Mouse (Mus musculus): ENCODE measurements at regions not wholly inside any gene's neighbourhood (a gene's known extent, or its start where the extent isn't known, plus 50 kb on each side); places are given as distances from the start of the nearest gene placed in this dataset.

GRCm38 (mm10) chr2:128270377-128271129 lies 144.7 kb downstream of the Bcl2l11 start:
- H3K9me3 ChIP-seq (replicated peaks; ENCODE audit: control insufficient read depth, low read length): no peaks in the 10 kb centered on the region
- no peak overlapping the region for H3K4me3 ChIP-seq (ENCODE audit: low read depth, low read length)
- H3K9ac ChIP-seq (replicated peaks; ENCODE audit: low read depth, low read length): no peak overlapping the region
- TF ChIP-seq CTCF (IDR thresholded peaks at IDR 0.05; ENCODE audit: low read depth): no peak
- TF ChIP-seq EP300 (IDR thresholded peaks at IDR 0.05; ENCODE audit: low read depth): no peak
- H3K27ac ChIP-seq (ENCODE audit: low read depth): no peak overlapping the region
- no peaks in the 10 kb centered on the region for H3K27me3 ChIP-seq (ENCODE audit: control insufficient read depth, insufficient read depth, low read length)
- no peaks in the 10 kb centered on the region for H3K36me3 ChIP-seq (replicated peaks; ENCODE audit: control insufficient read depth, insufficient read depth, low read length)
- H3K4me2 ChIP-seq (ENCODE audit: low read depth, low read length): no peak overlapping the region
- H3K4me1 ChIP-seq (ENCODE audit: control insufficient read depth, insufficient read depth): no peaks in the 10 kb centered on the region
- DNase-seq (ENCODE audit: low spot score) (no peak), ATAC-seq (ENCODE audit: insufficient read depth, low read depth) (no peak)
- WGBS: 62% methylated on average over 9 of the region's 9 CpGs

DNA sequence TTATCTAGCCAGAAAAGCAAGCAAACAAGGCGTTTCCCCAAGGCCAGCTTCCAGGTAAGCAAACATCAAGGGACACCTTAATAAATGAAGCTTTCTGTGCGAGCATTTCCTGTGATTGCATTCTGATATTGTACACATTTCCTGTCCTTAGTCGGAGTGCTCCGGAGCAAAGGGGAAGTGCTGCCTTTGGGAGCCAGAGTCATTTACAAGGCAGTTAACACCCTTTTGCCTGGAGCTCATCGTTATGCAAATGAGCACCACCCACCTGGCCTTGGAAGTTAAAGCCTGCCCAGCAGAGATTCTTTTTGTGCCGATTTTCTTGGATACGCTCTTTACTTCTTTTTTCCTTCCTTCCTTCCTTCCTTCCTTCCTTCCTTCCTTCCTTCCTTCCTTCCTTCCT lies 147.0 kb downstream of the Bcl2l11 start:
- Histone ChIP-seq H3K9me3 (replicated peaks; ENCODE audit: control insufficient read depth, low read length) (no peaks in the 10 kb centered on the region), H3K4me1 (ENCODE audit: control insufficient read depth, insufficient read depth) (peaks cover 9% of the 10 kb centered on the region; the same call in 1 of the 2 replicates), H3K9ac (replicated peaks; ENCODE audit: low read depth, low read length) (no peak overlapping the region), H3K27me3 (ENCODE audit: control insufficient read depth, insufficient read depth, low read length) (no peaks in the 10 kb centered on the region), H3K36me3 (replicated peaks; ENCODE audit: control insufficient read depth, insufficient read depth, low read length) (no peaks in the 10 kb centered on the region), H3K4me3 (ENCODE audit: low read depth, low read length) (no peak overlapping the region), H3K27ac (ENCODE audit: low read depth) (no peak overlapping the region), H3K4me2 (ENCODE audit: low read depth, low read length) (no peak overlapping the region)
- WGBS: 32% methylated on average over 7 of the region's 7 CpGs
- TF ChIP-seq CTCF (IDR thresholded peaks at IDR 0.05; ENCODE audit: low read depth): no peak
- no peak for TF ChIP-seq EP300 (IDR thresholded peaks at IDR 0.05; ENCODE audit: low read depth)
- DNase-seq (ENCODE audit: low spot score) (no peak), ATAC-seq (ENCODE audit: insufficient read depth, low read depth) (no peak)

DNA sequence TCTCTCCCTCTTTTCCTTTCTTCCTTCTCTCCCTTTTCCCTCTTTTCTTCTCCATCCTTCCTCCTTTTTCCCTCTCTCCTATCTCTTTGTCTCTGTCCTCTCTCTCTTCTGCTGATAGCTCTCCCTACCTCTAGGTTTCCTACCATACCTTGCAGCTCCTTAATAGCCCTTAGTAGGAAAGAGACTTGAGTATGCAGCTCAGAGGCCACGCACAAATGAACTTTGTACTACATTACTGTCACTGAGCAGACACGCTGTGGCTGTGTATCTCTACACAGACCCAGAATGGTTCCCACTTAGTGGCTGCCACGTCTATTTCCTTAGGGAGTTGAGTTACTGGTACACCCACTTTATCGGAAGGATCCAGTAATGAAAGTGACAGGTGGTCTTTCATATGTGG lies 147.5 kb downstream of the Bcl2l11 start:
- 75% methylated on average over 4 of the region's 4 CpGs for WGBS
- H3K4me1 ChIP-seq (ENCODE audit: control insufficient read depth, insufficient read depth): peaks cover 14% of the 10 kb centered on the region
- no peaks in the 10 kb centered on the region for H3K27me3 ChIP-seq (ENCODE audit: control insufficient read depth, insufficient read depth, low read length)
- H3K4me3 ChIP-seq (ENCODE audit: low read depth, low read length): no peak overlapping the region
- no peaks in the 10 kb centered on the region for H3K9me3 ChIP-seq (replicated peaks; ENCODE audit: control insufficient read depth, low read length)
- H3K36me3 ChIP-seq (replicated peaks; ENCODE audit: control insufficient read depth, insufficient read depth, low read length): no peaks in the 10 kb centered on the region
- no peak overlapping the region for H3K4me2 ChIP-seq (ENCODE audit: low read depth, low read length)
- TF ChIP-seq EP300 (IDR thresholded peaks at IDR 0.05; ENCODE audit: low read depth) (no peak), CTCF (IDR thresholded peaks at IDR 0.05; ENCODE audit: low read depth) (no peak)
- no peak overlapping the region for H3K9ac ChIP-seq (replicated peaks; ENCODE audit: low read depth, low read length)
- no peak overlapping the region for H3K27ac ChIP-seq (ENCODE audit: low read depth)
- ATAC-seq (ENCODE audit: insufficient read depth, low read depth) (no peak), DNase-seq (ENCODE audit: low spot score) (no peak)

DNA sequence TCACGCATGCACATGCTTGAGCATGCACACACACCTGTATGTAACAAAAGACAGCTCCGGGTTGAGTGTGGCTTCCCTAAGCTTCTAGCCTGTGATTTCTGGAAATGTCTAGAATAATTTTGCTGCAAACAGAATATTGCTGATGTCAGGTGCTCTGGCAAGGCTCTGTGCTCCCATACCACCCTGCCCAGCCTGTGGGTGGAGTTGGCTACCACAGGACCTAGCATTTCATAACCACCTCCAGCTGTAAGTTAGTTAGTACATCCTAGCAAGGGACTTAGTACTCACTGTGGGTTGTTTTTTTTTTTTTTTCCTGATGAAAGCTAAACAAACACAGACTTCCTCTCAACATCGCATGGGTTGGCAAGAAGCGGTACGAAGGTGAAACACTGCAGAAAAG lies 150.5 kb downstream of the Bcl2l11 start:
- ATAC-seq (ENCODE audit: insufficient read depth, low read depth): no peak
- no peak for TF ChIP-seq EP300 (IDR thresholded peaks at IDR 0.05; ENCODE audit: low read depth)
- no peak for TF ChIP-seq CTCF (IDR thresholded peaks at IDR 0.05; ENCODE audit: low read depth)
- 75% methylated on average over 5 of the region's 5 CpGs for WGBS

GRCm38 (mm10) chr2:128277387-128278123 lies 151.7 kb downstream of the Bcl2l11 start:
- peak; percentile 33 for DNase-seq (ENCODE audit: low spot score)
- Histone ChIP-seq H3K4me2 (ENCODE audit: low read depth, low read length) (no peak overlapping the region), H3K36me3 (replicated peaks; ENCODE audit: control insufficient read depth, insufficient read depth, low read length) (no peaks in the 10 kb centered on the region), H3K27ac (ENCODE audit: low read depth) (no peak overlapping the region), H3K27me3 (ENCODE audit: control insufficient read depth, insufficient read depth, low read length) (no peaks in the 10 kb centered on the region), H3K9me3 (replicated peaks; ENCODE audit: control insufficient read depth, low read length) (no peaks in the 10 kb centered on the region), H3K4me3 (ENCODE audit: low read depth, low read length) (no peak overlapping the region), H3K4me1 (ENCODE audit: control insufficient read depth, insufficient read depth) (peaks cover 31% of the 10 kb centered on the region), H3K9ac (replicated peaks; ENCODE audit: low read depth, low read length) (no peak overlapping the region)
- no peak for ATAC-seq (ENCODE audit: insufficient read depth, low read depth)
- 71% methylated on average over 4 of the region's 4 CpGs for WGBS
- no peak for TF ChIP-seq CTCF (IDR thresholded peaks at IDR 0.05; ENCODE audit: low read depth)
- no peak for TF ChIP-seq EP300 (IDR thresholded peaks at IDR 0.05; ENCODE audit: low read depth)

More for the DNA sequence above, 150.5 kb downstream of the Bcl2l11 start:
- Histone ChIP-seq H3K4me2 (ENCODE audit: low read depth, low read length) (no peak overlapping the region), H3K27me3 (ENCODE audit: control insufficient read depth, insufficient read depth, low read length) (no peaks in the 10 kb centered on the region), H3K9me3 (replicated peaks; ENCODE audit: control insufficient read depth, low read length) (no peaks in the 10 kb centered on the region), H3K4me1 (ENCODE audit: control insufficient read depth, insufficient read depth) (peaks cover 27% of the 10 kb centered on the region), H3K9ac (replicated peaks; ENCODE audit: low read depth, low read length) (no peak overlapping the region), H3K27ac (ENCODE audit: low read depth) (no peak overlapping the region), H3K4me3 (ENCODE audit: low read depth, low read length) (no peak overlapping the region), H3K36me3 (replicated peaks; ENCODE audit: control insufficient read depth, insufficient read depth, low read length) (no peaks in the 10 kb centered on the region)
- no peak for DNase-seq (ENCODE audit: low spot score)
